Mouse (Mus musculus) intestine, embryonic 15.5 days (tissue): ENCODE measurements around the gene Fam118a. TPM values are rescaled to one million over a fixed set of nuclear protein-coding genes. Genes with fewer than 3 reads are reported as not detected.
"Not testable (repeated sequence)": the region's sequence is repeated elsewhere in the genome, so short reads cannot be mapped to it uniquely, and the experiment has no call there.

ENCODE experiments used
- ATAC-seq: fragments of 200-750 bp; cut with Nextera tagmentation; 2 replicates; pipeline ENCODE4 v1.8.0; 2017; ENCODE audit warnings: moderate TSS enrichment, moderate library complexity
- H3K27ac ChIP-seq: fragments of 300-500 bp; sonication (generic); 2 replicates; pipeline ENCODE4 v1.5.1; 2015; ENCODE audit warnings: mild to moderate bottlenecking, inconsistent platforms
- H3K27me3 ChIP-seq: fragments of 300-500 bp; sonication (generic); replicated peaks from 2 replicates; pipeline ENCODE4 v1.6.1; 2015; ENCODE audit warnings: inconsistent platforms
- H3K36me3 ChIP-seq: fragments of 300-500 bp; sonication (generic); 2 replicates; pipeline ENCODE4 v1.6.1; 2015; ENCODE audit warnings: inconsistent platforms
- H3K4me1 ChIP-seq: fragments of 300-500 bp; sonication (generic); replicated peaks from 2 replicates; pipeline ENCODE4 v1.6.1; 2015; ENCODE audit warnings: inconsistent platforms
- H3K4me2 ChIP-seq: fragments of 300-500 bp; sonication (generic); replicated peaks from 2 replicates; pipeline ENCODE4 v1.6.1; 2015; ENCODE audit warnings: mild to moderate bottlenecking, inconsistent platforms
- H3K4me3 ChIP-seq: fragments of 300-500 bp; sonication (generic); replicated peaks from 2 replicates; pipeline ENCODE4 v1.5.1; 2015; ENCODE audit warnings: inconsistent platforms
- H3K9ac ChIP-seq: fragments of 300-500 bp; sonication (generic); 2 replicates; pipeline ENCODE4 v1.6.1; 2015; ENCODE audit warnings: inconsistent platforms
- H3K9me3 ChIP-seq: fragments of 300-500 bp; sonication (generic); 2 replicates; pipeline ENCODE4 v1.6.1; 2016; ENCODE audit warnings: inconsistent platforms
- WGBS: fragments of 180-500 bp; shearing (Covaris S2); methylation state at CpG from one replicate; pipeline ENCODE4 v1.1.7; 2015; 5-methylcytosine and 5-hydroxymethylcytosine counted together
- polyA plus RNA-seq: library from polyadenylated mRNA; unstranded; fragments of >200 nt; fragmentation: Nextera tagmentation; extraction: Ambion mirVana; gene quantifications from 2 replicates; pipeline ENCODE4 v1.2.1, GENCODE M21; 2015

Fam118a gene
- polyA plus RNA-seq, 1 experiment from 2014 or later = 29.9 TPM

DNA sequence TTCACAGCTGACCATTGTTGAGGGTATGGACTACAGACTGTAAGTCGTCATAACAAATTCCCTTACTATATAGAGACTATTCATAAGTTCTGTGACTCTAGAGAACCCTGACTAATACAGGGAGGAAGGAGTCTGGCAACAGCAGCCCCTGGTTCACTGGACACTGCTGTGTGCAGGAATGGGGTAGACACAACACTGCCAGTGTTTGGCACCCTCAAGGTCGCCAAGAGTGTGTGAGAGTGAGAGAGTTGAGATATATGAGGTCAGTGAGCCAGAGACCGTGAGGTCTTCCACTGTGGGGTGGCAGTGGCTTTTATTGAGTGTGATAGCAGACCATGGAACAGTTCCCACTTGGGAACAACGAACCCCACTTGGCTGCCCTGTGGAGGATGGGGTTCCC is 2.6 kb upstream of the Fam118a start:
- WGBS = 78% methylated on average over 4 of the region's 4 CpGs

DNA sequence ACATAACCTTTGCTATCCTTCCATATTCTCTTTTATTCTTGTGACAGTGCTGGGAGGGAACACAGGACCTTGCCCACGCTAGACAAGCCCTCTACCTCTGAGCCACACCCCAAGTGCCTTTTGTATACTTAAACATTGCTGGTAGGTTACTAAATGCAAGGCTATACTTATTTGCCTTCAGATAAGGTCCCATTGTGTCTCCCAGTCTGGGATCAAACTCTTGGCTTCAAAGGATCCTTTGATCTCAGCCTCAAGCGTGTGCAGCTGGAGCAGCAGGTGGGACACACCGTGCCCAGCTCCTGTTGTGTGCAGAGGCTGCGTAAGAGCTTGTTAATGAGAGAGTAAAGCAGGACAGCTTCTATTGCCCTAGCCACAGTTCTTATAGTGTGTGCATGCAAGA is 1.0 kb upstream of the Fam118a start:
- Histone ChIP-seq H3K9me3 (no peaks in the 10 kb centered on the region), H3K4me2 (no peak overlapping the region), H3K36me3 (no peaks in the 10 kb centered on the region), H3K27me3 (no peaks in the 10 kb centered on the region), H3K27ac (no peak overlapping the region), H3K9ac (no peak overlapping the region), H3K4me1 (no peaks in the 10 kb centered on the region), H3K4me3 (no peak overlapping the region)
- peak; percentile 69 for ATAC-seq
- 48% methylated on average over 4 of the region's 4 CpGs for WGBS

More for the DNA sequence above, 2.6 kb upstream of the Fam118a start:
- Histone ChIP-seq H3K27ac (no peak overlapping the region), H3K27me3 (no peaks in the 10 kb centered on the region), H3K4me1 (no peaks in the 10 kb centered on the region), H3K9ac (no peak overlapping the region), H3K4me2 (no peak overlapping the region), H3K9me3 (no peaks in the 10 kb centered on the region), H3K36me3 (no peaks in the 10 kb centered on the region), H3K4me3 (no peak overlapping the region)
- no peak for ATAC-seq

DNA sequence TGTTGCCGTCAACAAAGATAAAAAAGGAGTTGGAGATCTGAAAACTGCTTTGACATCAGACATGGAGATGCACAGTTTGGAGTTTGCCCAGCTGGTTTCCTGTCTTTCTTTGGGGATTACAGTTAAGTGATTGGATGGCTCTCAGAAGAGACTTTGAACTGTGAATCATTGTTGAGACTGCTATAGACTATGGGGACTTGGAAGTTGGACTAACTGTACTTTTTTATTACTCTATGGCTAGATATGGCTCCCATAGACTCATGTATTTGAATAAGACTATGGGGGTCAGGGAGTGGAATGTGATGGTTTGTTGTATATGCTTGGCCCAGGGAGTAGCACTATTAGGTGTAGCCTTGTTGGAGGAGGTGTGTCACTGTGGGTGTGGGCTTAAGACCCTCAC is 1.9 kb downstream of the Fam118a start:
- not testable (repeated sequence) for H3K4me3 ChIP-seq, H3K4me2 ChIP-seq, H3K36me3 ChIP-seq, H3K9ac ChIP-seq, H3K9me3 ChIP-seq, H3K27me3 ChIP-seq, H3K4me1 ChIP-seq
- H3K27ac ChIP-seq = 0 out of 2 replicates have a peak overlapping the region, but pooled peaks have one; percentile 17
- WGBS = 52% methylated on average over 1 of the region's 1 CpGs
- peak; percentile 78 for ATAC-seq

DNA sequence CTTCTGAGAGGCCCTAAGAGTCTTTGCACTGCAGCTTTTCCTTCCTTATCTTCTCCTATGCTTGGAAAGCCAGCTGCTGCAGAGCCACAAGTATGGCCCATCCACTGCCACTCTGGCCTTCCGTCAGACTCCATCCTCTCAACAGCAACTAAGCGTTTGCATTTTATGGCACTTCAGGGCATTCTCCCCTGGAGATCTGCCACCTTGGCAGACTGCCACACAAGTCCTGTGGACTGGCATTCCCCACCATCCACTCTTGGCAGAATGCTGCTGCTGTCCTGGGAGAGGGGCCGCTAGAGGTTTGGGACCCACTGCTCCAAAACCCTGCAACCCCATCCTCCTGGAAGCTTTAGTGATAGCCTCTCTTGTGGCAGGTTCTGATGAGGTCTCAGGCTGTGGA is 3.1 kb downstream of the Fam118a start:
- Histone ChIP-seq H3K4me1 (peaks cover 7% of the 10 kb centered on the region), H3K9me3 (no peaks in the 10 kb centered on the region), H3K36me3 (no peaks in the 10 kb centered on the region), H3K4me2 (no peak overlapping the region), H3K4me3 (no peak overlapping the region), H3K9ac (no peak overlapping the region), H3K27me3 (no peaks in the 10 kb centered on the region), H3K27ac (no peak overlapping the region)
- WGBS = 81% methylated on average over 3 of the region's 3 CpGs
- ATAC-seq = no peak

DNA sequence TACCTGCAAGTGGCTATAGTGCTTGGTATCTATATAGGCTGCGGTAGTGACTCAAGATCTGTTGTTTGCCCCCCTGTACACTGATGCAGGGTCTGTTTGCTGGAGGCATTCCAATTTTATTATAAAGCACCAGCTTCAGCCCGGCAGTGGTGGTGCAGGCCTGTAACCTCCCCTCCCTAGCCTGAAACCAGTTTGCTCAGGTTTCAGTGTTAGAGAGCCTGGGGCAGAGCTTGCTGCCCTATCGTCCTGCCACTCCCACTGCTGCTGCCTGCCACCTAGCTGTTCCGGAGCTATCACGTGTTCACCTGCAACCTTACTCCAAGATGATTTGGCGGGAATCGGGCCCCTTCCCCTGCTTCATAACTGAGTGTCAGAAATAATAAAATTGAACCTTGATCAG is 5.2 kb downstream of the Fam118a start:
- not testable (repeated sequence) for H3K9ac ChIP-seq
- ATAC-seq = peak; percentile 34; the same call in 1 of the 2 replicates
- 30% methylated on average over 7 of the region's 7 CpGs for WGBS

DNA sequence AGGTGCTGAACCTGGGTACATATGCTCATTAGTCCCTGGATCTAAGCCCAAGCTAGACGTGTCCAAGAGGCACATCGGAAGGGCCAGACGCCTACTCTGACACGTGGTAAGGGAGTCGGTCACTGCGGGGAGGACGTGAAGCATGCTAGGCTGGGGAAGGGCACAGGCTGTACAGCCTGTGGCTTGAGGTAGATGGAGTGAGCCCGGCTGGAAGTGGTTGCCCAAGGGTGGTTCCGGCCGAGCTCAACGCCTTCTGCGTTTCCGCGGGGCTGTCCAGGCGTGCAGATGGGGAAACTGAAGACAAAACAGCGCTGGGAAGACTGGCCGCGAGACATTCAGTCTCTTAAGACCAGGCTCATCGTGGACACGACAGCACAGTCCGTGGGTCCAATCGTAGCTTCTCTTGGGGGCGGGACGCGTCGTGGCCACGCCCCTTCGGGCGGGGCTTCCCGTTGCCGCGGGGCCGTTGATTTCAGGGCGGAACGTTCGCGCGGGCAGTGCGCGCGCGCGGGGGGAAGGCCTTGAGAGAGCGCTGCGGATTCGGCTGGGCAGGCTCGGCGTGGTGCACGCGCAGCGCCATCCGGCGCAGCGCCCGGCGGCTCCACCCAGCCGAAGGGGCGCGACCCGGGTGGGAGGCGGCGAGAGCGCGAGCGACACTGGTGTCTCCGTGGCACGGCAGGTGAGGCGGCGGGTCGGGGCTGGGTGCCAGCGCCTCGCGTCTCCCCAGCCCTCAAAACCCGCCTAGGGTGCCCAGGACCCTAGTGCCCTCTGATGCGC is 8.0 kb downstream of the Fam118a start:
- Histone ChIP-seq H3K4me1 (peaks cover 23% of the 10 kb centered on the region), H3K4me2 (peak overlapping the region; percentile 94), H3K9ac (peak overlapping the region; percentile 82), H3K9me3 (no peaks in the 10 kb centered on the region), H3K27ac (peak overlapping the region; percentile 92), H3K36me3 (no peaks in the 10 kb centered on the region), H3K4me3 (peak overlapping the region; percentile 83), H3K27me3 (no peaks in the 10 kb centered on the region)
- under 1% methylated on average over 75 of the region's 75 CpGs for WGBS
- peak; percentile 95 for ATAC-seq

More for the DNA sequence above, 5.2 kb downstream of the Fam118a start:
- not testable (repeated sequence) for H3K27me3 ChIP-seq, H3K9me3 ChIP-seq, H3K4me3 ChIP-seq, H3K36me3 ChIP-seq, H3K4me2 ChIP-seq
- Histone ChIP-seq H3K4me1 (peaks cover 18% of the 10 kb centered on the region), H3K27ac (peak overlapping the region; percentile 64)

DNA sequence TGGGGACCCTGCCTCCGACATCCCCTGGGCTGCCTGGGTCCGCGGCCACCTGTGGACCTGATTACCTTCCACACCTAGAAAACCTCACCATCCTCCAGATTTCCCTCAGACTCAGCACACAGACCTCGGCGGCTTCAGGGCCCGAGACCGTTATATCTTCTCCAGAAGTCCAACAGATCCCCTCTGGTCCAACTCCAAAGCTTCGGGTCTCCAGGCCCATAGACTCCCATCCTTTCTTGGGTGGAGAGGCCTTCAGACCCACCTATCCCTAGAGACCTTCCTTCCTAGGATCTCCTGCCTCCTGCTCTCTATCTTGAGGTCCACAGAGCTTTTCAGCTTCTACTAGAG is 8.6 kb downstream of the Fam118a start:
- Histone ChIP-seq H3K9ac (peak overlapping the region; percentile 82), H3K27ac (peak overlapping the region; percentile 32; the same call in 1 of the 2 replicates), H3K9me3 (no peaks in the 10 kb centered on the region), H3K36me3 (no peaks in the 10 kb centered on the region), H3K27me3 (no peaks in the 10 kb centered on the region), H3K4me3 (peak overlapping the region; percentile 83), H3K4me1 (peaks cover 25% of the 10 kb centered on the region), H3K4me2 (peak overlapping the region; percentile 94)
- WGBS = 2% methylated on average over 8 of the region's 8 CpGs
- no peak for ATAC-seq

DNA sequence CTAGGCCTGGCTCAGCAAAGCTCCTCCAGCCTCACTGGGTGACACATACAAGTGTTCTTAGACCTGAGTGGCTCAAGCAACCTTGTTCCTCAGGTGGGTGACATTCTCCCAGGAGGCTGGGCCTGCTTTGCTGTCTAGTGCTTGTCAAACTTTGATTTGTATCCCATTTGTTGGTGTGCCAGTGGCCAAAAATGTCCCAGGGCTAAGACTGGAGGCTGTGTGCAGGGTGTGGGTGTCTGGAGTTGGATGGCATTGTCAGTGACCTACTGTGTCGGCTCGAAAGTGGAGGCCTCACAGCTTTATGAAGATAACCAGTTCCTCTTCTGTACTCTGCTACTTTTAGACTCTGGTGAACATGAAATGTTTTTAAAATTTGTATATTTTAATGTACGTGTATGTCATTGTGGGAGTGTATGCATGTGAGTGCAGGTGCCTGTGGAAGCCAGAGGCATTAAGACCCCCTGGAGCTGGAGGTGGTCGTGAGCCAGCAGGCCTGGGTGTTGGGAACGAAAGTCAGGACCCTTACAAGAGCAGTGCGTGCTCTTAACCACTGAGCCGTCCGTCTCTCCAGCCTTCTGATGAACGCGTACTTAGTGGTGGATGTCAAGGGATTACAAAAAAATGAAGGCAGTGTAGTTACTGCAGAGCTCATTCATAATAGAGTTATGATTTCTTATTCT is 12.9 kb downstream of the Fam118a start:
- 78% methylated on average over 10 of the region's 10 CpGs for WGBS
- Histone ChIP-seq H3K4me2 (no peak overlapping the region), H3K27ac (peak overlapping the region; percentile 79), H3K9ac (no peak overlapping the region), H3K4me1 (peaks cover 30% of the 10 kb centered on the region), H3K9me3 (no peaks in the 10 kb centered on the region), H3K27me3 (no peaks in the 10 kb centered on the region), H3K36me3 (0 out of 2 replicates have a peak, but pooled peaks cover 4% of the 10 kb centered on the region), H3K4me3 (no peak overlapping the region)
- no peak for ATAC-seq

DNA sequence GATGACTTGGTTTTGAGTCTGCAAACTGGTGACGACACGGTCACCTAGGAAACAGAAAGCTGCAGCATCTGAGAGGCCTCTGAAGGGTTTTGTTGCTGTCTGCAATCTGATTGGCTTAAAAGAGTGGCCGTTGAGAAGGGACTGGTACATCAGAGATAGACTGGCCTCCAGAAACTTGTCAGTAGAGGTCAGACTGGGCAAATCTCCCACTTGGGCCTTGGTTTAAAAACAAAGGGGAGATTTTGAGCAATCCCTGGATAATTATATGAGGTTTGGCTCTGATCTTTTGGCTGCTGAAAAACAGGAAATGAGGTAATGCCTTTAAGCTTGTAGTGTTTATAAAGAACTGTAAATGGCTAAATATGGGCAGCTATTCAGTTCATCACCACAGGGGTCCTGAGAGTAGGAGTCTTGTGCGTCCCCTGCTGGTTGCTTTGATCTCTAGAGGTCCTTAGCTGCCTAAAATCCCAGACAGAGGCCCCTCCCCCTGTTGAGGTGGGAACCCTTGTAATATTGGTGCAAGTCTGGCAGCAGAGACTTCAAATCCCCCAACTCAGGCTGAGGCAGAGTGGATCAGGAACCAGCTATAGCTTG is 13.7 kb downstream of the Fam118a start:
- H3K4me2 ChIP-seq = peak overlapping the region; percentile 35
- 16% methylated on average over 4 of the region's 4 CpGs for WGBS

DNA sequence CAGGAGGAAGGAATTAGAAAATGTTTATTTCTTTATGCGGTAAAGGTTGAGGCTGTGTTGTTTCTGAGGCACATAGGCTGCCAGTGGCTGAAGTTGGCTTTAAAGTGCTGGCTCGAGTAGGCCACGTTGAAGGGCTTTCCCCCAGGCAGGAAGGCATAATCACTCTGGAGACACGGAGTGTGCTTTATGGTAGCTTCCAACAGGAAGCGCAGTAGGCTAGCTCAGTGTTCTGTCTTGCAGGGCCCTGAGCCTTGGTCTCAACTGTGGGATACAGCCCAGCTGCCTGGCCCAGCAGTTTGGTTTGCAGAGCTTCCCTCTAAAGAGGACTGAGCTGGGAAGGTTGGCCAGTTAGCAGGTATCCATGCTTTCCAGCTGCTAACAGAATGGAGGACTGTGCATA is 14.4 kb downstream of the Fam118a start:
- H3K9me3 ChIP-seq = no peaks in the 10 kb centered on the region
- H3K4me2 ChIP-seq = peak overlapping the region; percentile 35
- peak overlapping the region; percentile 79 for H3K27ac ChIP-seq
- H3K9ac ChIP-seq = no peak overlapping the region; the same call in 1 of the 2 replicates
- H3K36me3 ChIP-seq = peaks cover 8% of the 10 kb centered on the region; the same call in 1 of the 2 replicates
- H3K27me3 ChIP-seq = no peaks in the 10 kb centered on the region
- peaks cover 21% of the 10 kb centered on the region for H3K4me1 ChIP-seq
- no peak overlapping the region for H3K4me3 ChIP-seq
- no peak for ATAC-seq
- 48% methylated on average over 5 of the region's 5 CpGs for WGBS

More for the DNA sequence above, 13.7 kb downstream of the Fam118a start:
- peaks cover 28% of the 10 kb centered on the region for H3K4me1 ChIP-seq
- H3K9me3 ChIP-seq = no peaks in the 10 kb centered on the region
- no peaks in the 10 kb centered on the region for H3K27me3 ChIP-seq
- peaks cover 4% of the 10 kb centered on the region; the same call in 1 of the 2 replicates for H3K36me3 ChIP-seq
- 0 out of 2 replicates have a peak overlapping the region, but pooled peaks have one; percentile 18 for H3K9ac ChIP-seq
- H3K27ac ChIP-seq = peak overlapping the region; percentile 79
- ATAC-seq = peak; percentile 89
- no peak overlapping the region for H3K4me3 ChIP-seq

DNA sequence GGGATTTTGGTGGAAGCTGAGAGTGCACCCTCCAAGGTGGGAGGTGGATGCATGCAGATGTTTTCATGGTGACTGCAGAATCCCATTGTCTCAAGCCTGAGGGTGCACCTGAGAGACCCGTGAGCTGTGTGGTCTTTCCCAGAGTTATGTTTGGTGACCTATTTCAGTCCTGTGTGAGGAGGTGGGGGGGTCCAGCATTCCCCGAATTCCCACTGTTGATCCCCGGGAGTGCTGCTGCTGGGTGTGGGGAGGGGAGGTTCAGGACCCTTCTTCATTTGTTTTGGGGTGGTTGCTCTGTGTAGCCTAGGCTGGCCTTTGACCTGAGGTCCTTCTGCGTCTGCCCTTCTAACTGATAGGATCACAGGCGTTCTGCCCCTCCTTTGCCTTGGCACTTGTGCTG is 15.0 kb downstream of the Fam118a start:
- Histone ChIP-seq H3K9ac (no peak overlapping the region), H3K36me3 (peaks cover 14% of the 10 kb centered on the region), H3K4me2 (peak overlapping the region; percentile 35), H3K4me1 (peaks cover 19% of the 10 kb centered on the region), H3K27me3 (no peaks in the 10 kb centered on the region), H3K27ac (no peak overlapping the region), H3K4me3 (no peak overlapping the region), H3K9me3 (no peaks in the 10 kb centered on the region)
- WGBS = 67% methylated on average over 5 of the region's 5 CpGs
- ATAC-seq = no peak

DNA sequence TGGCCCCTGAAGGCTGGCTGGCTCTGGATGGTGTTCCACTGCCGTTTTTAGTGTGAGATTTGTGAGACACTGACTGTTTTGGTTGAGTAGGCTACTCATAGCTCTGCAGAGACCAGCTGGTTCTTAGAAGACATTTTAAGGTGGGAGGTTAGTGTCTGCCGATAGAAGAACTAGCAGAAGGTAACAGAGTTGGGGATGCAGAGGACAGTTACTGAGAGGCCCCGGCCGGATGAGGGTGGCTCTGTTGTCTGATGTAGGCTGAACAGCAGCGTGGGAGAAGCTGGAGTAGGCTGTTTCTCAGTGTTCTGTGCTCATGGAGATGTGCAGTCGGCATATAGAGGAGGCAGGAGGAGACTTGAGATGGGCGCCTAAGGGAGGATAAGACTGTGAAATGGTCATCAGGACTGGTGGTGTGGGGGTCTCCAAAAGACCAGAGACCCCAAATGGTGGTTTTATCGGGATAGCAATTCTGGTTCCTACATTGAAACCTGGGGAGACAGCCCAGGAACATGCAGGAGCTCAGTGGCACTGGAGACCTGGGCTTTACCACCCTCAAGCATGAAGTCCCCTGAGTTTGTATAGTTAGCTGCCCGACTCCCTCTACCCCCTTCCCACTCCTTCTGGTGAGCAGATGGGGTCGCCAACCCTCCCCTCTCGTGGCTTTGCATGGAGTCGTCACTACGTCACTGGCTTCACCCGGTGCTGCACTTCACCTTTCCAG is 17.6 kb downstream of the Fam118a start:
- Histone ChIP-seq H3K4me3 (no peak overlapping the region), H3K27me3 (no peaks in the 10 kb centered on the region), H3K4me1 (peaks cover 17% of the 10 kb centered on the region), H3K9ac (no peak overlapping the region), H3K9me3 (no peaks in the 10 kb centered on the region), H3K36me3 (peaks cover 30% of the 10 kb centered on the region), H3K4me2 (no peak overlapping the region), H3K27ac (no peak overlapping the region)
- no peak for ATAC-seq
- WGBS = 91% methylated on average over 14 of the region's 14 CpGs
